8 mouse cellular contexts compared by ENCODE assay signal in the genomic region with DNA sequence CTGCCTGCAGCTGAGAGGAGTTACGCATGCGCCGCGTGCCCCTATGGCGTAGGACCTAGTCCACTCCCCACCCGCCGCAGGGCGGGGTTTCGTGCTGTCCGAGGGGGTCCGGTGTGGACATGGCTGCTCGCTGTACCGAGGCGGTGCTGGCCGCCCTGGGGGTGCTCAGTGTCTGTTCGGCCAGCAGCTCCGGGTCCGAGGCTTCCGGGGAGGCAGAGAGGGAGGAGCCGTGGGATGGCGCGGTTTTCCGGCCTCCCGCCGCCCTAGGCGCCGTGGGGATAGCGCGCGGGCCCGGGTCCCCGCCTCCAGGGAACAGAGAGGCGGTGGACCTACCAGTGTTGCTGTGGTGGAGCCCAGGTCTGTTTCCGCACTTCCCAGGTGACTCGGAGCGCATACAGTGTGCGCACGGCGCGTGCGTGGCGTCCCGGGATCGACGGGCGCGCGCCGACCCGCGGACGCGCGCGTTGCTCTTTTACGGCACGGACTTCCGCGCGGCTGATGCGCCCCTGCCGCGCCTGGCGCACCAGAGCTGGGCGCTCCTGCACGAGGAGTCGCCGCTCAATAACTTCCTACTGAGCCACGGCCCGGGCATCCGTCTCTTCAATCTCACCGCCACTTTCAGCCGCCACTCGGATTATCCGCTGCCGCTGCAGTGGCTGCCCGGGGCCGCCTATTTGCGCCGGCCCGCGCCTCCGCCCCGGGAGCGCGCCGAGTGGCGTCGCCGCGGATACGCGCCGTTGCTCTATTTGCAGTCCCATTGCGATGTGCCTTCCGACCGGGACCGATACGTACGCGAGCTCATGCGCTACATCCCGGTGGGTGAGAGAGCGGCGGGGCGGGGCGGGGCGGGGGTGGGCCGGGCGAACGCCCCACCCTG. TPM values are rescaled to one million over a fixed set of nuclear protein-coding genes. Genes with fewer than 3 reads are reported as not detected.
DNase-seq lines count a peak whose midpoint lies in the region; ATAC-seq and TF ChIP-seq lines count a peak whose summit lies in the region.

TSS of gene Fut11 (plus strand) at position 85 of the 877 bp plus-strand sequence.

- peak within 1 kb of the TSS; percentile 80 for H3K9ac ChIP-seq in embryonic facial prominence, embryonic 12.5 days
- H3K9ac ChIP-seq in limb, embryonic 12.5 days (replicated peaks), result peak within 1 kb of the TSS; percentile 87
- H3K9ac ChIP-seq in midbrain, embryonic 14.5 days (replicated peaks; ENCODE audit: low read length), result peak within 1 kb of the TSS; percentile 88

- no peak for TF ChIP-seq CTCF in kidney, adult 2 months (conservative IDR thresholded peaks at IDR 0.05; ENCODE audit: insufficient read depth, insufficient read length, low read depth, low read length)

- peak; percentile 48 for TF ChIP-seq POLR2A in kidney, adult 2 months (IDR thresholded peaks at IDR 0.05; ENCODE audit: low read depth, low read length)

- H3K4me1 ChIP-seq in embryonic facial prominence, embryonic 12.5 days, result peaks cover 27% of the 10 kb centered on the region
- peaks cover 15% of the 10 kb centered on the region; the same call in 1 of the 2 replicates for H3K4me1 ChIP-seq in kidney, adult 2 months (ENCODE audit: control insufficient read depth, insufficient read depth, low read length)
- peaks cover 35% of the 10 kb centered on the region for H3K4me1 ChIP-seq in limb, embryonic 12.5 days (replicated peaks)
- H3K4me1 ChIP-seq in midbrain, embryonic 14.5 days (ENCODE audit: control insufficient read depth, insufficient read depth, low read length), result peaks cover 44% of the 10 kb centered on the region

- H3K4me2 ChIP-seq in embryonic facial prominence, embryonic 12.5 days (replicated peaks), result peak within 1 kb of the TSS; percentile 85
- peak within 1 kb of the TSS; percentile 81 for H3K4me2 ChIP-seq in limb, embryonic 12.5 days
- H3K4me2 ChIP-seq in midbrain, embryonic 14.5 days (ENCODE audit: low read length), result peak within 1 kb of the TSS; percentile 67

- under 1% methylated on average over 111 of the region's 111 CpGs for WGBS in embryonic facial prominence, embryonic 12.5 days
- 5% methylated on average over 110 of the region's 111 CpGs for WGBS in kidney, adult 2 months
- under 1% methylated on average over 106 of the region's 111 CpGs for WGBS in limb, embryonic 12.5 days
- under 1% methylated on average over 109 of the region's 111 CpGs for WGBS in midbrain, embryonic 14.5 days

- peak within 1 kb of the TSS; percentile 86 for H3K4me3 ChIP-seq in embryonic facial prominence, embryonic 12.5 days
- peak within 1 kb of the TSS; percentile 69 for H3K4me3 ChIP-seq in kidney, adult 2 months (ENCODE audit: insufficient read depth, low read depth, low read length)
- H3K4me3 ChIP-seq in limb, embryonic 12.5 days (replicated peaks), result peak within 1 kb of the TSS; percentile 79
- peak within 1 kb of the TSS; percentile 86 for H3K4me3 ChIP-seq in midbrain, embryonic 14.5 days (replicated peaks; ENCODE audit: low read depth, low read length)

- ATAC-seq in embryonic facial prominence, embryonic 12.5 days (ENCODE audit: insufficient number of reproducible peaks, insufficient read depth, low FRiP score, low TSS enrichment), result peak; percentile 92
- peak; percentile 93 for ATAC-seq in limb, embryonic 12.5 days (ENCODE audit: insufficient number of reproducible peaks, insufficient read depth, low FRiP score, low TSS enrichment, low read depth)
- peak; percentile 91 for ATAC-seq in midbrain, embryonic 14.5 days (ENCODE audit: low FRiP score, low TSS enrichment)

- H3K36me3 ChIP-seq in embryonic facial prominence, embryonic 12.5 days, result peaks cover 42% of the 10 kb centered on the region
- peaks cover 4% of the 10 kb centered on the region; the same call in 1 of the 2 replicates for H3K36me3 ChIP-seq in kidney, adult 2 months (ENCODE audit: control insufficient read depth, insufficient read depth, low read length)
- H3K36me3 ChIP-seq in limb, embryonic 12.5 days, result peaks cover 66% of the 10 kb centered on the region
- peaks cover 46% of the 10 kb centered on the region for H3K36me3 ChIP-seq in midbrain, embryonic 14.5 days (ENCODE audit: control insufficient read depth, insufficient read depth, low read length)

- peak within 1 kb of the TSS; percentile 98 for H3K27ac ChIP-seq in embryonic facial prominence, embryonic 12.5 days
- peak within 1 kb of the TSS; percentile 80 for H3K27ac ChIP-seq in kidney, adult 2 months (ENCODE audit: insufficient read depth, low read depth, low read length)
- peak within 1 kb of the TSS; percentile 95 for H3K27ac ChIP-seq in limb, embryonic 12.5 days
- H3K27ac ChIP-seq in midbrain, embryonic 14.5 days (replicated peaks; ENCODE audit: low read depth, low read length), result peak within 1 kb of the TSS; percentile 98

- peak; percentile 92 for DNase-seq in 3134 (ENCODE audit: extremely low read depth, insufficient read length, low spot score)
- DNase-seq in adrenal gland, postnatal 36 days, result peak; percentile 92 to 94
- DNase-seq in heart, adult 18-20 months, result peak; percentile 91 to 92
- DNase-seq in kidney, adult 2 months, result peak; percentile 87
- DNase-seq in midbrain, embryonic 14.5 days, result peak; percentile 95
- peak; percentile 69 for DNase-seq in spleen, adult 12 weeks (ENCODE audit: low spot score)

- H3K27me3 ChIP-seq in embryonic facial prominence, embryonic 12.5 days, result no peaks in the 10 kb centered on the region
- H3K27me3 ChIP-seq in kidney, adult 2 months (replicated peaks; ENCODE audit: control insufficient read depth, insufficient read depth, low read length), result no peaks in the 10 kb centered on the region
- H3K27me3 ChIP-seq in limb, embryonic 12.5 days, result no peaks in the 10 kb centered on the region
- H3K27me3 ChIP-seq in midbrain, embryonic 14.5 days (ENCODE audit: control insufficient read depth, insufficient read depth, low read length), result no peaks in the 10 kb centered on the region

- no peaks in the 10 kb centered on the region for H3K9me3 ChIP-seq in embryonic facial prominence, embryonic 12.5 days
- H3K9me3 ChIP-seq in limb, embryonic 12.5 days, result no peaks in the 10 kb centered on the region
- H3K9me3 ChIP-seq in midbrain, embryonic 14.5 days (ENCODE audit: control insufficient read depth, low read length), result no peaks in the 10 kb centered on the region

RNA-seq across cellular contexts. Expression of gene Fut11, which starts in this region (rescaled TPM):
- 10 to 100 TPM; 17.8 to 21.4 TPM for total RNA-seq in adrenal gland, postnatal 36 days (2021)
- 27.4 and 29.3 TPM in 2 replicates for polyA plus RNA-seq in embryonic facial prominence, embryonic 12.5 days (2016; fragmentation: Nextera tagmentation; extraction: Ambion mirVana)
- total RNA-seq in heart, adult 18-20 months (2021), result 1 to 10 TPM; 4.6 to 6.1 TPM
- polyA plus RNA-seq in kidney, adult 2 months (2012; rRNA removed), result 7.9 and 11.2 TPM in 2 replicates
- polyA plus RNA-seq in limb, embryonic 12.5 days (2016; fragmentation: Nextera tagmentation; extraction: Ambion mirVana), result 24.9 and 27.2 TPM in 2 replicates
- 17.9 and 22.2 TPM in 2 replicates for polyA plus RNA-seq in midbrain, embryonic 14.5 days (2014; fragmentation: Nextera tagmentation; extraction: Ambion mirVana)

Comparison
In these comparisons a context has a peak if more than half of its experiments do, and no peak if none do; other contexts are left out.
1. Peak in every context shown above with its lines: DNase-seq, ATAC-seq, H3K4me3 ChIP-seq and H3K27ac ChIP-seq.